Mouse (Mus musculus) stomach, embryonic 14.5 days (tissue): Measurements from ENCODE around the gene Slc25a18. TPM values are rescaled to one million over a fixed set of nuclear protein-coding genes. Genes with fewer than 3 reads are reported as not detected.
A peak's percentile ranks its signal among the peaks of the same experiment; 100 is the strongest.

Source experiments
- ATAC-seq: fragments of 200-750 bp; cut with Nextera tagmentation; 2 replicates; pipeline ENCODE4 v1.8.0; 2017; ENCODE audit warnings: low read depth, moderate TSS enrichment; ENCODE audit not compliant: insufficient number of reproducible peaks, insufficient read depth, low FRiP score
- H3K27ac ChIP-seq: fragments of 300-500 bp; sonication (generic); 2 replicates; pipeline ENCODE4 v1.5.1; 2014; ENCODE audit warnings: mild to moderate bottlenecking, low read length, moderate library complexity, mixed read lengths
- H3K27me3 ChIP-seq: fragments of 300-500 bp; sonication (generic); 2 replicates; pipeline ENCODE4 v1.6.1; 2014; ENCODE audit warnings: low read length, control low read depth, mixed read lengths; ENCODE audit not compliant: control insufficient read depth, insufficient read depth
- H3K36me3 ChIP-seq: fragments of 300-500 bp; sonication (generic); 2 replicates; pipeline ENCODE4 v1.6.1; 2014; ENCODE audit warnings: mild to moderate bottlenecking, control low read depth, low read length, moderate library complexity, mixed read lengths; ENCODE audit not compliant: control insufficient read depth, insufficient read depth
- H3K4me1 ChIP-seq: fragments of 300-500 bp; sonication (generic); 2 replicates; pipeline ENCODE4 v1.6.1; 2014; ENCODE audit warnings: low read length, control low read depth, mixed read lengths; ENCODE audit not compliant: control insufficient read depth, insufficient read depth
- H3K4me2 ChIP-seq: fragments of 300-500 bp; sonication (generic); replicated peaks from 2 replicates; pipeline ENCODE4 v1.6.1; 2014; ENCODE audit warnings: low read depth, low read length, control low read depth
- H3K4me3 ChIP-seq: fragments of 300-500 bp; sonication (generic); 2 replicates; pipeline ENCODE4 v1.5.1; 2014; ENCODE audit warnings: low read depth, low read length, control low read depth
- H3K9ac ChIP-seq: fragments of 300-500 bp; sonication (generic); replicated peaks from 2 replicates; pipeline ENCODE4 v1.6.1; 2014; ENCODE audit warnings: low read depth, mild to moderate bottlenecking, control low read depth, low read length, moderate library complexity, mixed read lengths
- H3K9me3 ChIP-seq: fragments of 300-500 bp; sonication (generic); 2 replicates; pipeline ENCODE4 v1.6.1; 2016; ENCODE audit warnings: low read depth, low read length, control low read depth; ENCODE audit not compliant: control insufficient read depth
- WGBS: fragments of 180-500 bp; shearing (Covaris S2); extraction: QIAGEN DNeasy Blood & Tissue Kit; methylation state at CpG from one replicate; pipeline ENCODE4 v1.1.7; 2014; 5-methylcytosine and 5-hydroxymethylcytosine counted together
- microRNA-seq: library from miRNA; unstranded; fragments of <30 nt; microRNA quantifications from one replicate; pipeline ENCODE4, GENCODE M21; 2016
- polyA plus RNA-seq: library from polyadenylated mRNA; unstranded; fragments of >200 nt; fragmentation: Nextera tagmentation; extraction: Ambion mirVana; gene quantifications from 2 replicates; pipeline ENCODE4 v1.2.1, GENCODE M21; 2014

Slc25a18 gene
- polyA plus RNA-seq, 1 experiment from 2014 or later, result 0.20 TPM

GRCm38 (mm10) chr6:120837152-120837530, 63.8 kb downstream of the Slc25a18 start:
- H3K4me1 ChIP-seq, result 0 out of 2 replicates have a peak, but pooled peaks cover 4% of the 10 kb centered on the region
- H3K9me3 ChIP-seq, result no peaks in the 10 kb centered on the region
- no peaks in the 10 kb centered on the region for H3K27me3 ChIP-seq
- ATAC-seq, result no peak
- peak overlapping the region; percentile 74 for H3K4me2 ChIP-seq
- H3K4me3 ChIP-seq, result peak overlapping the region; percentile 87
- WGBS, result 56% methylated on average over 1 of the region's 1 CpGs
- H3K9ac ChIP-seq, result peak overlapping the region; percentile 97
- no peak overlapping the region for H3K27ac ChIP-seq
- no peaks in the 10 kb centered on the region for H3K36me3 ChIP-seq

GRCm38 (mm10) chr6:120840258-120840657, 66.9 kb downstream of the Slc25a18 start:
- WGBS, result 96% methylated on average over 7 of the region's 7 CpGs

GRCm38 (mm10) chr6:120841754-120842153, 68.4 kb downstream of the Slc25a18 start:
- H3K27me3 ChIP-seq, result no peaks in the 10 kb centered on the region
- no peak for ATAC-seq
- H3K4me3 ChIP-seq, result no peak overlapping the region
- H3K4me1 ChIP-seq, result 0 out of 2 replicates have a peak, but pooled peaks cover 4% of the 10 kb centered on the region
- H3K9ac ChIP-seq, result no peak overlapping the region
- H3K4me2 ChIP-seq, result no peak overlapping the region
- no peaks in the 10 kb centered on the region for H3K9me3 ChIP-seq
- 89% methylated on average over 5 of the region's 5 CpGs for WGBS
- H3K36me3 ChIP-seq, result 0 out of 2 replicates have a peak, but pooled peaks cover 3% of the 10 kb centered on the region
- H3K27ac ChIP-seq, result no peak overlapping the region

More at GRCm38 (mm10) chr6:120840258-120840657, 66.9 kb downstream of the Slc25a18 start:
- no peak for ATAC-seq
- Histone ChIP-seq H3K9me3 (no peaks in the 10 kb centered on the region), H3K27me3 (no peaks in the 10 kb centered on the region), H3K4me2 (no peak overlapping the region), H3K4me3 (no peak overlapping the region), H3K9ac (no peak overlapping the region), H3K27ac (no peak overlapping the region), H3K36me3 (0 out of 2 replicates have a peak, but pooled peaks cover 3% of the 10 kb centered on the region), H3K4me1 (0 out of 2 replicates have a peak, but pooled peaks cover 4% of the 10 kb centered on the region)

Small RNA genes lying within 50 kb of the gene (microRNA-seq; reads per million reads assigned to microRNA genes)
- gene Gm25193, result not detected

Other genes starting within 250 kb of the Slc25a18 start
- 14.9 and 17.0 TPM in 2 replicates for gene Hdhd5, start 242.3 kb upstream of the Slc25a18 start, polyA plus RNA-seq
- gene Cecr2, start 107.2 kb upstream of the Slc25a18 start, polyA plus RNA-seq, result 2.3 and 3.3 TPM in 2 replicates
- gene Atp6v1e1, start 49.2 kb downstream of the Slc25a18 start, polyA plus RNA-seq, result 125 and 128 TPM in 2 replicates
- gene Bcl2l13, start 62.6 kb downstream of the Slc25a18 start, polyA plus RNA-seq, result 23.9 and 29.5 TPM in 2 replicates
- 21.1 and 23.8 TPM in 2 replicates for gene Bid, start 143.3 kb downstream of the Slc25a18 start, polyA plus RNA-seq